ENCODE assay signal across 25 mouse cellular contexts in genomic region chr6:127218634-127219445, GRCm38 (mm10).
DNase-seq lines count a peak whose midpoint lies in the region; ATAC-seq and TF ChIP-seq lines count a peak whose summit lies in the region.
"Had no signal": no experiment of that assay in that cellular context is flagged by ENCODE, and none has a peak within 500 bp of the region (broad histone marks: within the 10 kb centered on the region; RNA-seq: fewer than 3 reads in every experiment).

No protein-coding gene starts in this region.

- H3K4me2 ChIP-seq in neural tube, embryonic 15.5 days, result peak overlapping the region; percentile 27
- no peak overlapping the region for H3K4me2 ChIP-seq in intestine, postnatal 0 days (replicated peaks; ENCODE audit: low read depth)
- H3K4me2 ChIP-seq: heart, embryonic 12.5 days; hindbrain, embryonic 13.5 days; intestine, embryonic 15.5 days; limb, embryonic 13.5 days; lung, embryonic 15.5 days; midbrain, embryonic 13.5 days had no signal

- no peak overlapping the region for H3K4me3 ChIP-seq in neural tube, embryonic 15.5 days (replicated peaks)
- H3K4me3 ChIP-seq in intestine, postnatal 0 days (ENCODE audit: low read depth, low read length), result no peak overlapping the region
- H3K4me3 ChIP-seq: erythroblast, embryonic 14.5 days; heart, embryonic 12.5 days; hindbrain, embryonic 13.5 days; intestine, embryonic 15.5 days; limb, embryonic 13.5 days; lung, embryonic 15.5 days; midbrain, embryonic 13.5 days had no signal

- H3K4me1 ChIP-seq in neural tube, embryonic 15.5 days, result peaks cover 6% of the 10 kb centered on the region; the same call in 1 of the 2 replicates
- no peaks in the 10 kb centered on the region for H3K4me1 ChIP-seq in intestine, postnatal 0 days (replicated peaks; ENCODE audit: control insufficient read depth, insufficient read depth, low read length)
- H3K4me1 ChIP-seq: heart, embryonic 12.5 days; hindbrain, embryonic 13.5 days; intestine, embryonic 15.5 days; lung, embryonic 15.5 days; midbrain, embryonic 13.5 days had no signal

- H3K27ac ChIP-seq in neural tube, embryonic 15.5 days (replicated peaks), result no peak overlapping the region
- no peak overlapping the region for H3K27ac ChIP-seq in intestine, postnatal 0 days (ENCODE audit: low read depth, low read length)
- H3K27ac ChIP-seq: hindbrain, embryonic 13.5 days; intestine, embryonic 15.5 days; limb, embryonic 13.5 days; liver, embryonic 14.5 days; lung, embryonic 15.5 days; midbrain, embryonic 13.5 days had no signal

- 47% methylated on average over 17 of the region's 17 CpGs for WGBS in neural tube, embryonic 15.5 days
- WGBS in intestine, postnatal 0 days, result 72% methylated on average over 17 of the region's 17 CpGs

- no peak overlapping the region for H3K9ac ChIP-seq in neural tube, embryonic 15.5 days (replicated peaks)
- H3K9ac ChIP-seq in intestine, postnatal 0 days (ENCODE audit: low read depth, low read length), result no peak overlapping the region
- H3K9ac ChIP-seq: heart, embryonic 12.5 days; hindbrain, embryonic 13.5 days; intestine, embryonic 15.5 days; limb, embryonic 13.5 days; liver, embryonic 14.5 days; lung, embryonic 15.5 days; midbrain, embryonic 13.5 days had no signal

- H3K9me3 ChIP-seq in neural tube, embryonic 15.5 days (replicated peaks), result no peaks in the 10 kb centered on the region
- H3K9me3 ChIP-seq in intestine, postnatal 0 days (ENCODE audit: control insufficient read depth), result no peaks in the 10 kb centered on the region
- H3K9me3 ChIP-seq: heart, embryonic 12.5 days; hindbrain, embryonic 13.5 days; intestine, embryonic 15.5 days; limb, embryonic 13.5 days; lung, embryonic 15.5 days; midbrain, embryonic 13.5 days had no signal

- no peak for TF ChIP-seq CTCF in intestine, postnatal 0 days (IDR thresholded peaks at IDR 0.05; ENCODE audit: low read depth)

- peak; percentile 82 for ATAC-seq in frontal cortex, adult (ENCODE audit: low TSS enrichment)
- ATAC-seq in neural tube, embryonic 15.5 days (ENCODE audit: low FRiP score), result no peak
- no peak for ATAC-seq in intestine, postnatal 0 days
- ATAC-seq: forebrain, embryonic 14.5 days; intestine, embryonic 15.5 days; midbrain, embryonic 13.5 days had no signal

- H3K36me3 ChIP-seq in neural tube, embryonic 15.5 days, result no peaks in the 10 kb centered on the region
- no peaks in the 10 kb centered on the region for H3K36me3 ChIP-seq in intestine, postnatal 0 days (ENCODE audit: control insufficient read depth, insufficient read depth)
- H3K36me3 ChIP-seq: heart, embryonic 12.5 days; hindbrain, embryonic 13.5 days; intestine, embryonic 15.5 days; limb, embryonic 13.5 days; lung, embryonic 15.5 days; midbrain, embryonic 13.5 days had no signal

- no peaks in the 10 kb centered on the region for H3K27me3 ChIP-seq in neural tube, embryonic 15.5 days (replicated peaks)
- no peaks in the 10 kb centered on the region for H3K27me3 ChIP-seq in intestine, postnatal 0 days (replicated peaks; ENCODE audit: control insufficient read depth, insufficient read depth, low read length)
- H3K27me3 ChIP-seq: hindbrain, embryonic 13.5 days; intestine, embryonic 15.5 days; limb, embryonic 13.5 days had no signal

- no peak for DNase-seq in frontal cortex, postnatal 25 days (ENCODE audit: low spot score in 2 of 2)
- DNase-seq in neural tube, embryonic 10.5 days (ENCODE audit: extremely low spot score, low spot score), result no peak
- DNase-seq in induced T-regulatory cell, adult 2 months (ENCODE audit: low read depth), result peak; percentile 40
- DNase-seq in ovary, postnatal 36 days (ENCODE audit: low spot score), result no peak
- DNase-seq in retina, embryonic 14.5 days (ENCODE audit: low spot score), result no peak
- DNase-seq: adrenal gland, postnatal 14 days; cerebellum, adult 18-20 months; cerebellum, postnatal 25 days; heart, postnatal 14 days; kidney, postnatal 36 days; layer of hippocampus, adult 9-11 months; spleen, adult 18-20 months; thymus, postnatal 36 days had no signal
